Mouse (Mus musculus) stomach, postnatal 0 days (tissue): Measurements from ENCODE around the gene Elp5. TPM values are rescaled to one million over a fixed set of nuclear protein-coding genes. Genes with fewer than 3 reads are reported as not detected.

Experiments used
- ATAC-seq: fragments of 200-750 bp; cut with Nextera tagmentation; 2 replicates; pipeline ENCODE4 v1.8.0; 2017; ENCODE audit not compliant: low FRiP score, low TSS enrichment
- DNase-seq: peaks from one replicate; pipeline ENCODE4 v3.0.0-alpha.2; 2016; ENCODE audit warnings: low spot score
- H3K27ac ChIP-seq: fragments of 300-500 bp; sonication (generic); replicated peaks from 2 replicates; pipeline ENCODE4 v1.5.1; 2014; ENCODE audit warnings: mild to moderate bottlenecking, control low read depth
- H3K27me3 ChIP-seq: fragments of 300-500 bp; sonication (generic); 2 replicates; pipeline ENCODE4 v1.6.1; 2014; ENCODE audit warnings: low read length; ENCODE audit not compliant: control insufficient read depth, insufficient read depth
- H3K36me3 ChIP-seq: fragments of 300-500 bp; sonication (generic); 2 replicates; pipeline ENCODE4 v1.6.1; 2014; ENCODE audit warnings: low read length, mixed read lengths; ENCODE audit not compliant: control insufficient read depth, insufficient read depth
- H3K4me1 ChIP-seq: fragments of 300-500 bp; sonication (generic); replicated peaks from 2 replicates; pipeline ENCODE4 v1.6.1; 2014; ENCODE audit warnings: antibody characterized with exemption; ENCODE audit not compliant: control insufficient read depth, insufficient read depth
- H3K4me2 ChIP-seq: fragments of 300-500 bp; sonication (generic); replicated peaks from 2 replicates; pipeline ENCODE4 v1.6.1; 2014; ENCODE audit warnings: low read depth, mild to moderate bottlenecking, control low read depth, moderate library complexity
- H3K4me3 ChIP-seq: fragments of 300-500 bp; sonication (generic); 2 replicates; pipeline ENCODE4 v1.5.1; 2014; ENCODE audit warnings: low read depth, low read length, control low read depth
- H3K9ac ChIP-seq: fragments of 300-500 bp; sonication (generic); 2 replicates; pipeline ENCODE4 v1.6.1; 2014; ENCODE audit warnings: mild to moderate bottlenecking, low read length, control low read depth, mixed read lengths
- H3K9me3 ChIP-seq: fragments of 300-500 bp; sonication (generic); 2 replicates; pipeline ENCODE4 v1.6.1; 2016; ENCODE audit warnings: low read length; ENCODE audit not compliant: control insufficient read depth
- CTCF ChIP-seq: IDR thresholded peaks from 2 replicates; pipeline ENCODE4 v1.5.1; 2016; ENCODE audit warnings: antibody characterized with exemption, low read depth, mild to moderate bottlenecking, moderate library complexity
- EP300 ChIP-seq: optimal IDR thresholded peaks from 2 replicates; pipeline ENCODE3; 2016; ENCODE audit warnings: antibody characterized with exemption
- WGBS: fragments of 180-500 bp; shearing (Covaris S2); extraction: QIAGEN DNeasy Blood & Tissue Kit; methylation state at CpG from one replicate; pipeline ENCODE4 v1.1.7; 2014; 5-methylcytosine and 5-hydroxymethylcytosine counted together
- polyA plus RNA-seq: library from polyadenylated mRNA; unstranded; fragments of >200 nt; fragmentation: Nextera tagmentation; extraction: Ambion mirVana; gene quantifications from 2 replicates; pipeline ENCODE4 v1.2.1, GENCODE M21; 2015

The Elp5 gene
- polyA plus RNA-seq, 1 experiment from 2014 or later, result 73.4 TPM

DNA sequence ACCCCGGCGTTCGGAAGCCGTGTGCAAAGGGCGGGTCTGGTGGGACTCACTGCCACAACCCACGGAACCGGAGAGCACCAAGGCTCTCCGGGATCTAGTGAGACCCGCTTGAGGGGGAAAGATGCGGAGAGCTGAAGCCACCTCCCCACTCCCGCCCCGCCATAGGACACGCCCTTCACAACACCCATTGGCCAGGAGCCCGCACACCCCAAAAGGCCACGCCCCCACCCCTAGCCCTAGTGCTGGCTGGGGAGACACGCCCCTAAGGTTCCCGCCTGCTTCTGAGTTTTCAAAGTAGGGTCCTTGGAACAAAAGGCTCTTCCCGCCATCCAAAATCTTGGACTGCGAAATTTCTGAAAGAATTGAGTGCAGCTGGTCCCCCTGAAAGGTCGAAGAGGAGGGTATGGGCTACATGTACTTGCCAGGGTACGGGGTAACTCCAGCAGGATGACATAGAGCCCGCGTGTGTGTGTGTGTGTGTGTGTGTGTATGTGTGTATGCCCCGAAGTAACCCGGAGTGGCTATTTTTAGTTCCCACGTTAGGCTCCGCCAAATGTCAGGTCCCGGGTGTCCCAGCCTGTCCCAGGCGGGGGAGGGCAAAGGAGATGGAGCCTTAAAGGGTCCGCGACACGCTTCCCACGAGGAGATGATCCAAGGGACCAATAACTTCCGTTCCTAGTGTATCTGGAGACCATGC lies 34.1 kb downstream of the Elp5 start, which contains the start of gene Slc2a4:
TSS of gene Slc2a4 (minus strand) at position 123 of the 697 bp plus-strand sequence.
- Histone ChIP-seq H3K27me3 (no peaks in the 10 kb centered on the region), H3K27ac (peak within 1 kb of the TSS; percentile 89), H3K4me1 (no peaks in the 10 kb centered on the region), H3K4me2 (peak within 1 kb of the TSS; percentile 66), H3K4me3 (peak within 1 kb of the TSS; percentile 49), H3K36me3 (peaks cover 3% of the 10 kb centered on the region; the same call in 1 of the 2 replicates), H3K9me3 (no peaks in the 10 kb centered on the region), H3K9ac (peak within 1 kb of the TSS; percentile 63)
- peak; percentile 95 for DNase-seq
- ATAC-seq, result peak; percentile 91
- WGBS, result under 1% methylated on average over 34 of the region's 34 CpGs
- TF ChIP-seq EP300, result no peak
- TF ChIP-seq CTCF, result no peak

DNA sequence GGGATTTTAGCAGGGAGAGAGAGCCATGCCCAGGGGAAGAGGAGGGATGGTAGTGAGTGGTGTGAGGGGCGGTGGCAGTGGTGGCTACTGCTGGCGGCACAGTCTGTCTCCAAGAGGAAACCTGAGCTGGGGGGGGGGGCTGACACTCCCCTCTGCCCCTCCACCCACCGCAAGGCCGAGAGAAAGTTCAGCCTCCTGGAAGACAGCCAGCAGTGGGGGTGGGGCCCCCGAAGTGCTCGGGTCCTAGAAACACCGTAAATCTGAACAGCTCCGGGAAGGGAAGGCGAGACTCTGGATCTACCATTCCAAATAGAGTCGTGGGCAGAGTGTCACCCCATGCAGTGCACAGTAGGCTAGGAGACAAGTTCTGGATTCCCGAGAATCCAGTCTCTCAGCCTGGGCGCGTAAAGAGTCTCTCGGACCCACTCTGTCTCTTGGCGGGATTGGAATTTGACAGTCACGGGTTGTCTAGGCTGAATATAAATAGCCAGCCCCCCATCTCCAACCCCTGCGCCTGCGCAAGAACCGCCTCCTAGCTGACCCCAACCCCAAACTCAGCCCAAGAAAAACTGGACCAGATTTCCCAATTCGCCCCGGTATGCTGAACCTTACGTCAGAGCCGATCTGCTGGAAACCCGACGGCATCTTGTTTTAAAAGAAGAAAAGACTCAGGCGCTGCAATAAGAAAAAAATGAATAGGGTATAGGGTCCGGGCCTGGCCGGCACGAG lies 34.8 kb downstream of the Elp5 start:
- peak overlapping the region; percentile 66 for H3K4me2 ChIP-seq
- WGBS, result 5% methylated on average over 28 of the region's 29 CpGs
- H3K4me1 ChIP-seq, result no peaks in the 10 kb centered on the region
- H3K9me3 ChIP-seq, result no peaks in the 10 kb centered on the region
- ATAC-seq (peak; percentile 39; the same call in 1 of the 2 replicates), DNase-seq (peak; percentile 51)
- peak overlapping the region; percentile 89 for H3K27ac ChIP-seq
- no peaks in the 10 kb centered on the region for H3K27me3 ChIP-seq
- H3K4me3 ChIP-seq, result peak overlapping the region; percentile 49
- no peak for TF ChIP-seq EP300
- TF ChIP-seq CTCF, result no peak
- H3K36me3 ChIP-seq, result peaks cover 3% of the 10 kb centered on the region; the same call in 1 of the 2 replicates
- peak overlapping the region; percentile 63 for H3K9ac ChIP-seq

DNA sequence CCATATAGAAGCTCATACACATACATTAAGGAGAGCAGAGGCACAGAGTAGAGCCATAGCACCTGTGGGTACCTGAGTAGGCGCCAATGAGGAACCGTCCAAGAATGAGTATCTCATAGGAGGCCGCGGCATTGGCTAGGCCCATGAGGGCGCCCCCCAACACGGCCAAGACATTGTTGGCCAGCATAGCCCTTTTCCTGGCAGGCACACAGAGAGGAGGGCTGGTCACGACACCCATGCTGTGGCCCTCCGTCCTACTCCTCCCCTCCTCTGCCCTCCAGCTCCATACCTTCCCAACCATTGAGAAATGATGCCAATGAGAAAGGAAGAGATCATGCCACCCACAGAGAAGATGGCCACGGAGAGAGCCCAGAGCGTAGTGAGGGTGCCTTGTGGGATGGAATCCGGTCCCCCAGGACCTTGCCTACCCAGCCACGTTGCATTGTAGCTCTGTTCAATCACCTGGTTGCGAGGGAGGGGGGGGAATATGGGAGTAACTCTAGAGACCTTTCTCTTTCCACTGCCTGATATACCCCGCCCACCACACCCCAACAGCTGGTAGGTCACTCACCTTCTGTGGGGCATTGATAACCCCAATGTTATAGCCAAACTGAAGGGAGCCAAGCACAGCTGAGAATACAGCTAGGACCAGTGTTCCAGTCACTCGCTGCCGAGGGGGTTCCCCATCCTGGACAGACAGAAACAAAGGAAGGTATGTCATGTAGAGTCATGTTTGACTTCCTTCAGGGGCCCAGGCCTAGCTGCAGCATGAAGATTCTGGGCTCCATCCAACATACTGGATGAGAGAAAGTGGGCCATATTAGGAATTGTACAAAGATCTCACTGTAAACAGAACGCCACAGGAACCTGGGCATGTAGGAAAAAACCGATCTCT lies 36.1 kb downstream of the Elp5 start:
- TF ChIP-seq EP300, result no peak
- no peak for TF ChIP-seq CTCF
- Histone ChIP-seq H3K4me2 (peak overlapping the region; percentile 66), H3K36me3 (peaks cover 3% of the 10 kb centered on the region; the same call in 1 of the 2 replicates), H3K9me3 (no peaks in the 10 kb centered on the region), H3K4me3 (peak overlapping the region; percentile 49), H3K9ac (peak overlapping the region; percentile 45), H3K27ac (peak overlapping the region; percentile 89), H3K4me1 (no peaks in the 10 kb centered on the region), H3K27me3 (no peaks in the 10 kb centered on the region)
- ATAC-seq (no peak), DNase-seq (no peak)
- WGBS, result 74% methylated on average over 18 of the region's 18 CpGs

DNA sequence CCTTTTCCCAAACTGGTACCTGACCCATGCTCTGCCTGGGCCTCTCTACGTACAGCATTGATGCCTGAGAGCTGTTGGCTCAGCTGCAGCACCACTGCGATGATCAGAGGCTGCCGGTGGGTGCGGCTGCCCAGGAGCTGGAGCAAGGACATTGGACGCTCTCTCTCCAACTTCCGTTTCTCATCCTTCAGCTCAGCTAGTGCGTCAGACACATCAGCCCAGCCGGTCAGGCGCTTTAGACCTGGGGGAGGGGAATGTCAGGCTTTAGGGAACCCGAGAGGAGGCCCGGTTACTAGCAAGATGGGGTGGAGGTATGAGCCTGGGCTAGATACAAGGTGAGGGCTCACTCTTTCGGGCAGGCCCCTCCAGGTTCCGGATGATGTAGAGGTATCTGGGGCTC lies 37.1 kb downstream of the Elp5 start:
- H3K4me1 ChIP-seq, result no peaks in the 10 kb centered on the region

DNA sequence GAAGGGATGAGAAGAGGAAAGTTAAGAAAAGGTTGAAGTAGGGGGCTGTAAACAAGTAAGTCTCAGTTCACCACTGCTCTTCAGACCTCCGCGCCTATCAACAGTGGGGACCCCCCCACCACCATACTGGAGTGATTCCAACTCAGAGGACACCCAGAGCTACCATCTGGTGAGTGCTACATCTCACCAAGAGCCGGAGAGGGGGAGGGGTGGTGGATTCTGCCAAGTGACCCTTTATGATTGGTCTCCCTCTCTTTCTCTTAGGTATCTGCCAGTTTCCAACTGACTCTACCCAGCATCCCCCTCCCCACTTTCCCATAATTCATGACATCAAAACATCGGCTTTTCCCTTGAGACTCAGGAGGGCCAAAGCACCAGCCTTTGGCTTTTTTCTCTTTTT lies 41.4 kb downstream of the Elp5 start:
- Histone ChIP-seq H3K36me3 (peaks cover 3% of the 10 kb centered on the region; the same call in 1 of the 2 replicates), H3K27me3 (no peaks in the 10 kb centered on the region), H3K9ac (no peak overlapping the region), H3K4me1 (peaks cover 3% of the 10 kb centered on the region), H3K4me3 (no peak overlapping the region), H3K9me3 (no peaks in the 10 kb centered on the region), H3K4me2 (no peak overlapping the region), H3K27ac (no peak overlapping the region)
- DNase-seq, result no peak
- TF ChIP-seq CTCF (no peak), EP300 (no peak)
- 81% methylated on average over 4 of the region's 4 CpGs for WGBS
- ATAC-seq, result no peak

More for the DNA sequence above, 37.1 kb downstream of the Elp5 start:
- DNase-seq, result no peak
- no peak overlapping the region for H3K27ac ChIP-seq
- no peaks in the 10 kb centered on the region for H3K9me3 ChIP-seq
- WGBS, result 73% methylated on average over 13 of the region's 13 CpGs
- H3K36me3 ChIP-seq, result peaks cover 3% of the 10 kb centered on the region; the same call in 1 of the 2 replicates
- TF ChIP-seq EP300, result no peak
- no peak for TF ChIP-seq CTCF
- no peaks in the 10 kb centered on the region for H3K27me3 ChIP-seq
- no peak for ATAC-seq
- no peak overlapping the region for H3K9ac ChIP-seq
- H3K4me2 ChIP-seq, result no peak overlapping the region
- H3K4me3 ChIP-seq, result no peak overlapping the region
